Mouse (Mus musculus): ENCODE data around the gene Sema4d. TPM values are rescaled to one million over a fixed set of nuclear protein-coding genes. Genes with fewer than 3 reads are reported as not detected.

The Sema4d gene
- total and polyA plus RNA-seq, 3 experiments, result 12.8 to 67.1 (median 16.7) TPM

- dilution Hi-C loops (cut with MboI; ENCODE audit: extremely low pct_ligation_motif_present, extremely low pct_unique_long_range_greater_than_20kb, low sequenced_read_pairs), result no loop called here
- H3K4me2 ChIP-seq (ENCODE audit: insufficient read depth, low read depth, poor library complexity, severe bottlenecking), result no peak overlapping the region
- DNase-seq (ENCODE audit: extremely low read depth), result no peak
- no peaks in the 10 kb centered on the region for H3K27me3 ChIP-seq (replicated peaks)
- H3K9me3 ChIP-seq (replicated peaks; ENCODE audit: low read length), result no peaks in the 10 kb centered on the region
- H3K79me2 ChIP-seq (replicated peaks; ENCODE audit: control insufficient read depth, extremely low read depth, insufficient read depth, poor library complexity, severe bottlenecking), result peaks cover 23% of the 10 kb centered on the region
- no peak for TF ChIP-seq CHD1 (IDR thresholded peaks at IDR 0.05; ENCODE audit: low read depth, low read length)
- TF ChIP-seq HCFC1 (IDR thresholded peaks at IDR 0.05; ENCODE audit: low read depth, low read length), result no peak
- no peak for TF ChIP-seq POLR2AphosphoS2 (IDR thresholded peaks at IDR 0.05; ENCODE audit: low read depth, low read length)
- TF ChIP-seq MAX (IDR thresholded peaks at IDR 0.05; ENCODE audit: low read length), result no peak
- no peak for TF ChIP-seq NRF1 (IDR thresholded peaks at IDR 0.05; ENCODE audit: low read depth, low read length)
- no peak for TF ChIP-seq ZMIZ1 (IDR thresholded peaks at IDR 0.05; ENCODE audit: low read depth, low read length)
- no peak for TF ChIP-seq RCOR1 (conservative IDR thresholded peaks at IDR 0.05; ENCODE audit: low read depth, low read length)
- no peak for TF ChIP-seq E2F4 (IDR thresholded peaks at IDR 0.05; ENCODE audit: insufficient replicate concordance, low read depth, low read length)
- TF ChIP-seq POLR2A (IDR thresholded peaks at IDR 0.05; ENCODE audit: low read depth, low read length), result no peak
- no peak for TF ChIP-seq USF2 (conservative IDR thresholded peaks at IDR 0.05; ENCODE audit: low read depth, low read length)
- TF ChIP-seq JUND (conservative IDR thresholded peaks at IDR 0.05; ENCODE audit: low read depth, low read length), result no peak
- TF ChIP-seq ETS1 (conservative IDR thresholded peaks at IDR 0.05; ENCODE audit: low read depth, low read length), result no peak
- TF ChIP-seq ZC3H11A (IDR thresholded peaks at IDR 0.05; ENCODE audit: low read depth, low read length), result no peak
- no peak for TF ChIP-seq PAX5 (IDR thresholded peaks at IDR 0.05; ENCODE audit: low read length)
- H3K4me3 ChIP-seq (replicated peaks in 1 of 3; ENCODE audit: low read depth in 2 of 3, low read length in 2 of 3, poor library complexity in 1 of 3), result no peak overlapping the region
- H3K36me3 ChIP-seq (replicated peaks in 1 of 2; ENCODE audit: control insufficient read depth in 1 of 2, insufficient read depth in 1 of 2, low read length in 1 of 2), result peaks cover 69 to 85% of the 10 kb centered on the region in 2 experiments
- in situ Hi-C loops (cut with MboI; ENCODE audit: low pct_ligation_motif_present, low pct_unique_long_range_greater_than_20kb, low sequenced_read_pairs), result no loop called here
- H3K4me1 ChIP-seq (ENCODE audit: control insufficient read depth in 1 of 2, insufficient read depth in 2 of 2), result peaks cover 5 to 13% of the 10 kb centered on the region in 2 experiments
- no peak overlapping the region for H3K27ac ChIP-seq (ENCODE audit: insufficient read depth, low read depth)
- no peak overlapping the region for H3K9ac ChIP-seq (ENCODE audit: insufficient read depth, low read depth)
These were observed 136.9 kb downstream of the Sema4d start for GRCm38 (mm10) chr13:51656516-51657235.

GRCm38 (mm10) chr13:51653961-51654360 lies 139.6 kb downstream of the Sema4d start:
- H3K4me1 ChIP-seq (ENCODE audit: control insufficient read depth in 1 of 2, insufficient read depth in 2 of 2), result peaks cover 5 to 19% of the 10 kb centered on the region in 2 experiments
- H3K9me3 ChIP-seq (replicated peaks; ENCODE audit: low read length), result no peaks in the 10 kb centered on the region
- H3K4me2 ChIP-seq (ENCODE audit: insufficient read depth, low read depth, poor library complexity, severe bottlenecking), result no peak overlapping the region
- H3K79me2 ChIP-seq (replicated peaks; ENCODE audit: control insufficient read depth, extremely low read depth, insufficient read depth, poor library complexity, severe bottlenecking), result peaks cover 33% of the 10 kb centered on the region
- no peak overlapping the region for H3K27ac ChIP-seq (ENCODE audit: insufficient read depth, low read depth)
- H3K4me3 ChIP-seq (replicated peaks in 1 of 3; ENCODE audit: low read depth in 2 of 3, low read length in 2 of 3, poor library complexity in 1 of 3), result no peak overlapping the region
- in situ Hi-C loops (cut with MboI; ENCODE audit: low pct_ligation_motif_present, low pct_unique_long_range_greater_than_20kb, low sequenced_read_pairs), result no loop called here
- dilution Hi-C loops (cut with MboI; ENCODE audit: extremely low pct_ligation_motif_present, extremely low pct_unique_long_range_greater_than_20kb, low sequenced_read_pairs), result no loop called here
- H3K27me3 ChIP-seq (replicated peaks), result no peaks in the 10 kb centered on the region
- peaks cover 51 to 75% of the 10 kb centered on the region in 2 experiments for H3K36me3 ChIP-seq (replicated peaks in 1 of 2; ENCODE audit: control insufficient read depth in 1 of 2, insufficient read depth in 1 of 2, low read length in 1 of 2)
- no peak for TF ChIP-seq MAFK (IDR thresholded peaks at IDR 0.05; ENCODE audit: insufficient replicate concordance, low read length)
- no peak for TF ChIP-seq JUN (IDR thresholded peaks at IDR 0.05; ENCODE audit: insufficient read depth, low read depth, low read length)
- TF ChIP-seq MEF2A (IDR thresholded peaks at IDR 0.05; ENCODE audit: borderline replicate concordance, low read depth, low read length), result no peak
- no peak for TF ChIP-seq RCOR1 (conservative IDR thresholded peaks at IDR 0.05; ENCODE audit: low read depth, low read length)
- TF ChIP-seq CHD2 (IDR thresholded peaks at IDR 0.05; ENCODE audit: low read length), result no peak
- no peak for TF ChIP-seq ZNF384 (IDR thresholded peaks at IDR 0.05; ENCODE audit: low read depth, low read length)
- TF ChIP-seq NELFE (IDR thresholded peaks at IDR 0.05; ENCODE audit: low read depth, low read length), result no peak
- TF ChIP-seq ELF1 (IDR thresholded peaks at IDR 0.05; ENCODE audit: low read depth, low read length), result no peak
- TF ChIP-seq JUND (conservative IDR thresholded peaks at IDR 0.05; ENCODE audit: low read depth, low read length), result no peak
- no peak overlapping the region for H3K9ac ChIP-seq (ENCODE audit: insufficient read depth, low read depth)
- DNase-seq (ENCODE audit: extremely low read depth), result no peak

All from CH12.LX (cell line).